Mouse (Mus musculus): ENCODE results near the gene Klhl1. TPM values are rescaled to one million over a fixed set of nuclear protein-coding genes. Genes with fewer than 3 reads are reported as not detected.

The Klhl1 gene
- polyA plus RNA-seq, 1 experiment from 2014 or later: not detected

- no peak for TF ChIP-seq CTCF (IDR thresholded peaks at IDR 0.05; ENCODE audit: low read depth)
- Histone ChIP-seq H3K4me1 (ENCODE audit: insufficient read depth) (no peaks in the 10 kb centered on the region), H3K4me2 (no peak overlapping the region), H3K9me3 (ENCODE audit: low read depth, low read length) (no peaks in the 10 kb centered on the region), H3K27me3 (ENCODE audit: insufficient read depth, low read length) (no peaks in the 10 kb centered on the region), H3K9ac (no peak overlapping the region), H3K4me3 (ENCODE audit: low read depth, low read length) (no peak overlapping the region), H3K36me3 (ENCODE audit: insufficient read depth) (no peaks in the 10 kb centered on the region), H3K27ac (ENCODE audit: low read depth) (no peak overlapping the region)
- ATAC-seq (ENCODE audit: insufficient read depth): no peak
- 79% methylated on average over 2 of the region's 2 CpGs for WGBS
- DNase-seq: no peak
Observed at GRCm38 (mm10) chr14:96174546-96174945, 344.4 kb downstream of the Klhl1 start.

DNA sequence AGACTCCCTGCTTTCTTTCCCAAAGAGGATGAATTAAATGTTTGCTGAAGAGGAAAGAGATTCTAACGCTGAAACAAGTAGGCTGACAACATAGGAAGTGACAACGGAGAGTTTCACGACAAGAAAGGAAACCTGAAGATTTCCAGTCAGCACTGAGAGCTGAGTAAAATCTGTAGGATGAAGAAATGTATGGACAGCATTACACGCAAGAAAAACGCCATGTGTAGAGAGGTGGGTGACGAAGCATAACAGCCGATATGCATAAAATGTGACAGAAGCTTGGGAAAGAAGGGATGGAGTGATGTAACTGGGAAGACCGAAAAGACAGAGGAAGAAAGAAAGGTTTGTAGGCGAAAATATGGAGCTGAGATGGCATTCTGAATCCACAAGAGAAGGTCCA is 375.8 kb downstream of the Klhl1 start:
- H3K9me3 ChIP-seq (ENCODE audit: low read depth, low read length): no peaks in the 10 kb centered on the region
- H3K4me3 ChIP-seq (ENCODE audit: low read depth, low read length): no peak overlapping the region
- ATAC-seq (ENCODE audit: insufficient read depth) (no peak), DNase-seq (no peak)
- H3K27me3 ChIP-seq (ENCODE audit: insufficient read depth, low read length): no peaks in the 10 kb centered on the region
- no peaks in the 10 kb centered on the region for H3K4me1 ChIP-seq (ENCODE audit: insufficient read depth)
- H3K9ac ChIP-seq: no peak overlapping the region
- H3K27ac ChIP-seq (ENCODE audit: low read depth): no peak overlapping the region
- no peak for TF ChIP-seq CTCF (IDR thresholded peaks at IDR 0.05; ENCODE audit: low read depth)
- 64% methylated on average over 9 of the region's 9 CpGs for WGBS
- no peak overlapping the region for H3K4me2 ChIP-seq
- H3K36me3 ChIP-seq (ENCODE audit: insufficient read depth): no peaks in the 10 kb centered on the region

GRCm38 (mm10) chr14:96140246-96140645 is 378.7 kb downstream of the Klhl1 start:
- Histone ChIP-seq H3K9ac (no peak overlapping the region), H3K27ac (ENCODE audit: low read depth) (no peak overlapping the region)
- DNase-seq: no peak

DNA sequence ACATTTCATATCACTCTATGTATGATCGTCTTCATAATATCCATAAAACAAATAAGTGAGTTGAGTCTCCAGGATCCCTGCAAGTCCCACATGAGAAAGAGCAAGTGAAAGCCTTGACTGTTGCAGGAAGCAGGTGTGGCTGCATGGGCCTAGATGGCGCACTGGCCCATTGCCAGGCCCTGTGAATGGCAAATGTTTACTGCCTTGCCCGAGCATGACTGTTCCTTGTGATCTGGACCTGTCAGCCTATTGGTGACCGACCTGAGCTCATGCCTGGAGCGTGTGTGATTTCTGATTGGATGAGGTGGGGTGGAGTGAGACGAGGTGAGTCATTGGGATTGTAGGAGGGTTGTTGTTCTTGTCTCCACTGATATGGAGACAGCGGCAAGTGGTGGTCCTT is 411.5 kb downstream of the Klhl1 start:
- Histone ChIP-seq H3K9me3 (ENCODE audit: low read depth, low read length) (no peaks in the 10 kb centered on the region), H3K27me3 (ENCODE audit: insufficient read depth, low read length) (no peaks in the 10 kb centered on the region), H3K4me3 (ENCODE audit: low read depth, low read length) (no peak overlapping the region), H3K4me1 (ENCODE audit: insufficient read depth) (no peaks in the 10 kb centered on the region), H3K36me3 (ENCODE audit: insufficient read depth) (no peaks in the 10 kb centered on the region), H3K27ac (ENCODE audit: low read depth) (no peak overlapping the region), H3K9ac (no peak overlapping the region), H3K4me2 (no peak overlapping the region)
- WGBS: 71% methylated on average over 7 of the region's 7 CpGs
- ATAC-seq (ENCODE audit: insufficient read depth): no peak
- DNase-seq: no peak
- no peak for TF ChIP-seq CTCF (IDR thresholded peaks at IDR 0.05; ENCODE audit: low read depth)

More at GRCm38 (mm10) chr14:96140246-96140645, 378.7 kb downstream of the Klhl1 start:
- WGBS: 84% methylated on average over 2 of the region's 2 CpGs
- Histone ChIP-seq H3K27me3 (ENCODE audit: insufficient read depth, low read length) (no peaks in the 10 kb centered on the region), H3K36me3 (ENCODE audit: insufficient read depth) (no peaks in the 10 kb centered on the region), H3K4me2 (no peak overlapping the region), H3K4me3 (ENCODE audit: low read depth, low read length) (no peak overlapping the region), H3K4me1 (ENCODE audit: insufficient read depth) (no peaks in the 10 kb centered on the region), H3K9me3 (ENCODE audit: low read depth, low read length) (no peaks in the 10 kb centered on the region)
- ATAC-seq (ENCODE audit: insufficient read depth): no peak
- TF ChIP-seq CTCF (IDR thresholded peaks at IDR 0.05; ENCODE audit: low read depth): no peak

GRCm38 (mm10) chr14:96081681-96082207 is 437.2 kb downstream of the Klhl1 start:
- WGBS: 31% methylated on average over 6 of the region's 6 CpGs
- no peak for TF ChIP-seq CTCF (IDR thresholded peaks at IDR 0.05; ENCODE audit: low read depth)

DNA sequence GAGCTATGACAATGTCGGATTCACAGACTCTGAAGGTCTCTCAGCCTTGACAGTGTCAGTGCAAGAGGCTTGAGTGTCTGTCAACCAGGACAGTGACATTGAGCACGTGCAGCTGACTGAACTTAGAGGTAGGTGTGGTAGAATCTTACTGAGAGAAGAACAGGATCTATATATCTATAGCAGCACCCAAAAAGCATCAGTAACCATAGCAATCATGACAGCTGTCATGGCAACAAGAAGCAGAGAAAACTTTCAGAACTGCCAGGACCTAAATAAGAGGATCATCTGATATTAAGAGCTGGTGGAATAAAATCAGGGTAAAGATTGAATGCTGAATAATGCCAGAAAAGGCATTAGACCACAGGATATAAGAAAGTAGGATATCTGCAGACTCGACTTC is 453.0 kb downstream of the Klhl1 start:
- no peaks in the 10 kb centered on the region for H3K36me3 ChIP-seq (ENCODE audit: insufficient read depth)
- no peak overlapping the region for H3K9ac ChIP-seq
- TF ChIP-seq CTCF (IDR thresholded peaks at IDR 0.05; ENCODE audit: low read depth): no peak
- ATAC-seq (ENCODE audit: insufficient read depth) (no peak), DNase-seq (no peak)
- 55% methylated on average over 3 of the region's 3 CpGs for WGBS
- H3K4me1 ChIP-seq (ENCODE audit: insufficient read depth): no peaks in the 10 kb centered on the region
- H3K4me2 ChIP-seq: no peak overlapping the region
- H3K27ac ChIP-seq (ENCODE audit: low read depth): no peak overlapping the region
- no peak overlapping the region for H3K4me3 ChIP-seq (ENCODE audit: low read depth, low read length)
- no peaks in the 10 kb centered on the region for H3K27me3 ChIP-seq (ENCODE audit: insufficient read depth, low read length)
- H3K9me3 ChIP-seq (ENCODE audit: low read depth, low read length): no peaks in the 10 kb centered on the region

More at GRCm38 (mm10) chr14:96081681-96082207, 437.2 kb downstream of the Klhl1 start:
- Histone ChIP-seq H3K4me2 (no peak overlapping the region), H3K4me1 (ENCODE audit: insufficient read depth) (no peaks in the 10 kb centered on the region), H3K36me3 (ENCODE audit: insufficient read depth) (no peaks in the 10 kb centered on the region), H3K27ac (ENCODE audit: low read depth) (no peak overlapping the region), H3K9ac (no peak overlapping the region), H3K4me3 (ENCODE audit: low read depth, low read length) (no peak overlapping the region), H3K27me3 (ENCODE audit: insufficient read depth, low read length) (no peaks in the 10 kb centered on the region), H3K9me3 (ENCODE audit: low read depth, low read length) (no peaks in the 10 kb centered on the region)
- DNase-seq (no peak), ATAC-seq (ENCODE audit: insufficient read depth) (no peak)
